Mouse (Mus musculus) embryonic fibroblast, embryonic 13.5 days (primary cell): ENCODE measurements around the gene Zbtb22. TPM values are rescaled to one million over a fixed set of nuclear protein-coding genes. Genes with fewer than 3 reads are reported as not detected.

ENCODE experiments used
- H3K27ac ChIP-seq: 2 replicates; pipeline ENCODE4 v1.5.1; 2012; ENCODE audit warnings: low read length, control low read depth, inconsistent platforms; ENCODE audit not compliant: insufficient read depth
- H3K4me1 ChIP-seq: 2 replicates; pipeline ENCODE4 v1.6.1; 2011; ENCODE audit warnings: low read length; ENCODE audit not compliant: control insufficient read depth, insufficient read depth
- H3K4me3 ChIP-seq: 2 replicates; pipeline ENCODE4 v1.5.1; 2011; ENCODE audit warnings: mild to moderate bottlenecking, control low read depth, low read length; ENCODE audit not compliant: insufficient read depth
- CTCF ChIP-seq: IDR thresholded peaks from 2 replicates; pipeline ENCODE4 v1.5.1; 2011; ENCODE audit warnings: mild to moderate bottlenecking, control low read depth, low read length, moderate library complexity, borderline replicate concordance; ENCODE audit not compliant: insufficient read depth
- POLR2A ChIP-seq: IDR thresholded peaks from 2 replicates; pipeline ENCODE4 v1.6.1; 2011; ENCODE audit warnings: low read depth, mild to moderate bottlenecking, control low read depth, low read length, moderate library complexity
- polyA plus RNA-seq: library from polyadenylated mRNA; stranded (reverse); fragments of >200 nt; gene quantifications from 2 replicates; pipeline ENCODE4 v1.2.4, GENCODE M21; 2011; ENCODE audit warnings: low read depth; ENCODE audit not compliant: missing spikeins, insufficient read length

The Zbtb22 gene
- polyA plus RNA-seq, 1 experiment, result 22.2 TPM

DNA sequence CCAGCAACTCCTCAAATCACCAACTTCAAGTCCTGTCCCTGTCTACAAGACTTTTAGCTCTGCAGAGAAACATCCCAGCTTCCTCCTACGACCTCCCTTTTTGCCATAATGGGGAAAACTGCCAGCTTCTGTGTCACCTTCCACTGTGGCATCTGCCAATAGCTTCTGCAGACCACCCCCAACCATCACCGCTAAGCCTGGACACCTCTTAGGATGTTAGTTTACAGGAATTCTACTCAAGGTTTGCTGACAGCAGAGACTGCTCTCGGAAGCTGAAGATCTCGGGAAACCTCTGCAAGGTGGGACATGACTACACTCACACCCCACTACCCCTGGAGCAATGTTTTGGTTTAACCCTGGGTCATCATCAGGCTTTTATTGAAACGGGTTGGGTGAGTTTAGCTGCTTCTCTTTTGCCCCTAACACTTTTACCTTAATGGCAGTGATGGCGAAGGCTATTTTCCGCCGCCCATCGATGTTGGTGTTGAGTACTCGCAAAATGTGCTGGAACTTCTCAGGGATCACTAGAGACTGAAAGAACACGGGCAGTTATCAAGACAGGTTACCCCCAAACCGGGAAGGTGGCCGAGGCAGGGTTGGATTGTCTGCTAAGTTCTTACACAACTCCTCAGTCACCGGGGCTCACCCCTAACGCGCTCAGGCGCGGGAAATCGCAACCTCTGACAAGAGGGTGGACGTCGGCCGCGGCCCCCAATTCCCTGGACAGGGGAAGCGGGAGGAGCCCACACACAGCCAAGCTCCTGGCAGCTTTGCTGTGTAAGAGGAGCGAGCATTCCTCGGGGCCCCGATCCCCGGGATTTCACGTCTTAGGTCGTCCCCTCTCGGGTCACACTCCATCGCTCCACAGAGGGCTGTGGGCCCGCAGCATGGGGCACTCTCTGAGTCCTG is 39.2 kb downstream of the Zbtb22 start:
- H3K4me1 ChIP-seq, result peaks cover 8% of the 10 kb centered on the region
- peak overlapping the region; percentile 76 for H3K27ac ChIP-seq
- TF ChIP-seq CTCF (no peak), POLR2A (peak; percentile 38; the same call in 1 of the 2 replicates)
- H3K4me3 ChIP-seq, result peak overlapping the region; percentile 91

- TF ChIP-seq POLR2A (peak; percentile 97), CTCF (no peak)
- peaks cover 8% of the 10 kb centered on the region for H3K4me1 ChIP-seq
- H3K27ac ChIP-seq, result peak within 1 kb of the TSS; percentile 76
- peak within 1 kb of the TSS; percentile 91 for H3K4me3 ChIP-seq
These were observed 40.0 kb downstream of the Zbtb22 start, which contains the start of the genes Vps52 and Rps18 for GRCm38 (mm10) chr17:33955555-33956214. Gene Vps52 (plus strand): TSS chr17:33955812. Gene Rps18 (minus strand): TSS chr17:33956001.

DNA sequence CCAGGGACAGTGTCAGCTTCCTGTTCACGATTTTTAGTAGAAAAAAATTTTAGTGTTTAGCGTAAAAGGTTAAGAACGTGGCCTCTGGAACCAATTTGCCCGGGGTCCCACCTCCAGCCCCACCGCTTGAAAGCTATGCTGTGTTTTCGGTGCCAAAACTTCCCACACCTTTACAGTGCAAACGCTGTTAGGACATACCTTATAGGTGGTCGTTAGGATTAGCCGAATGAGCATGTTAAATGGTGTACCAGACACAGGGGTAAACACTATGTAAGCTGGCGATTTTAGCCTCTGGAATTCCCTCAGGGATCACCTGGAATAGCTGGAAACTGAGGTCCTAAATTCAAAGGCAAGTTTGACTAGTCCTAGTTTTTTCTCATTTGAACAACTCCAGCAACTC is 40.6 kb downstream of the Zbtb22 start:
- H3K27ac ChIP-seq, result no peak overlapping the region
- no peak for TF ChIP-seq POLR2A
- TF ChIP-seq CTCF, result no peak
- H3K4me1 ChIP-seq, result peaks cover 8% of the 10 kb centered on the region
- peak overlapping the region; percentile 73 for H3K4me3 ChIP-seq

GRCm38 (mm10) chr17:33957493-33957892 is 41.8 kb downstream of the Zbtb22 start:
- Histone ChIP-seq H3K27ac (no peak overlapping the region), H3K4me3 (no peak overlapping the region), H3K4me1 (peaks cover 8% of the 10 kb centered on the region; the same call in 1 of the 2 replicates)
- TF ChIP-seq CTCF (no peak), POLR2A (no peak)

GRCm38 (mm10) chr17:33958451-33958850 is 42.7 kb downstream of the Zbtb22 start:
- H3K4me1 ChIP-seq, result no peaks in the 10 kb centered on the region
- no peak overlapping the region for H3K4me3 ChIP-seq
- no peak overlapping the region for H3K27ac ChIP-seq
- TF ChIP-seq POLR2A (no peak), CTCF (no peak)

GRCm38 (mm10) chr17:33959135-33959534 is 43.4 kb downstream of the Zbtb22 start:
- H3K4me3 ChIP-seq, result no peak overlapping the region
- TF ChIP-seq POLR2A (no peak), CTCF (no peak)
- H3K4me1 ChIP-seq, result no peaks in the 10 kb centered on the region
- H3K27ac ChIP-seq, result no peak overlapping the region

DNA sequence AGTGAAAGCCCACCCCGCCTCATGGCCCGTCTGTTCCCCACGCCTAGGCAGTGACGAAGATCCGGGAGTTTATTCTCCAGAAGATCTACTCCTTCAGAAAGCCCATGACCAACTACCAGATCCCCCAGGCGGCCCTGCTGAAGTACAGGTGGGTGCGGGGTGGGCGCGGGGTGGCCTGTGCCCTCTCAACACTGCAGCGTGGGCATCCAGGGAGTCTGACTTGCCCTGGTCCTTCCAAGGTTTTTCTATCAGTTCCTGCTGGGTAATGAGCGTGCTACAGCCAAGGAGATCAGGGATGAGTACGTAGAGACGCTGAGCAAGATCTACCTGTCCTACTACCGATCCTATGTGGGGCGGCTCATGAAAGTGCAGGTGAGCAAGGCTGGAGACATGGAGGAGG is 44.2 kb downstream of the Zbtb22 start:
- Histone ChIP-seq H3K4me3 (no peak overlapping the region), H3K4me1 (no peaks in the 10 kb centered on the region), H3K27ac (no peak overlapping the region)
- TF ChIP-seq CTCF (no peak), POLR2A (no peak)

- H3K4me1 ChIP-seq, result no peaks in the 10 kb centered on the region
- H3K27ac ChIP-seq, result no peak overlapping the region
- H3K4me3 ChIP-seq, result no peak overlapping the region
- TF ChIP-seq POLR2A, result no peak
- TF ChIP-seq CTCF, result no peak
These were observed 47.2 kb downstream of the Zbtb22 start for GRCm38 (mm10) chr17:33962876-33963275.

DNA sequence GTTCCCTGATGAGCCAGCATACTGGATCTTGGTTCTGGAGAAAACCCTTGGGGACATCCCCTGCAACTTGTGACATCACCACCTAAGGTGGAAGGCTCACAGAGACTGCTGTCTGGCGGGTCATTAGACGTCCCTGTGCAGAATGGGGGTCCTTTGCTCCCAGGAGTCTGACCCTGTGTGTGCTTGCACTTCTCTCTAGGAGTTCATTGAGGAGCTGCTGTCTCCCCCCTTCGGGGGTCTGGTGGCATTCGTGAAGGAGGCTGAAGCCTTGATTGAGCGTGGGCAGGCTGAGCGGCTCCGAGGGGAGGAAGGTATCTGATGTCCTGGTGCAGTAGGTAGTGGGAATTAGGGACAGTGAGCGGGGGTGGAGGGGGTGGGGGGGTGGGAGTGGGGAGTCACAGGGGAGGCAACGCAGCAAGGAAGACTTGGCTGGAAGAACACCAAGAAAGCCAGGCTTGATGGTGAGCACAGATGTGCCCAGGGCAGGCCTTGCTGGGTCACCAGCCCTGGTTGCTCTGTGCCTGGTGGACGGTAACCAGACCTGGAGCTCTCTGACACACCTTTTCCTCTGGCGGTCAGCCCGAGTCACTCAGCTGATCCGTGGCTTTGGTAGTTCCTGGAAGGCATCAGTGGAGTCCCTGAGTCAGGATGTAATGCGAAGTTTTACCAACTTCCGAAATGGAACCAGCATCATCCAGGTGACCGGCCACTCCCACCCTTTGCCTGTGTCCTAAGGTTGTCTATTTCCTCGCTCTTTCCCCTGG is 49.6 kb downstream of the Zbtb22 start:
- Histone ChIP-seq H3K27ac (no peak overlapping the region), H3K4me3 (no peak overlapping the region), H3K4me1 (no peaks in the 10 kb centered on the region)
- no peak for TF ChIP-seq CTCF
- TF ChIP-seq POLR2A, result no peak
